Mouse (Mus musculus) small intestine, adult 2 months (tissue): ENCODE measurements around the gene Zcchc3. TPM values are rescaled to one million over a fixed set of nuclear protein-coding genes. Genes with fewer than 3 reads are reported as not detected.

Experiments used
- H3K27ac ChIP-seq: fragments of 200-500 bp; 2 replicates; pipeline ENCODE4 v1.5.1; 2012; ENCODE audit warnings: low read depth, low read length, control low read depth, inconsistent platforms; ENCODE audit not compliant: insufficient read depth
- H3K27me3 ChIP-seq: fragments of 200-500 bp; 2 replicates; pipeline ENCODE4 v1.6.1; 2012; ENCODE audit warnings: mild to moderate bottlenecking, moderate library complexity, low read length, inconsistent platforms; ENCODE audit not compliant: control insufficient read depth, insufficient read depth
- H3K36me3 ChIP-seq: fragments of 200-500 bp; 2 replicates; pipeline ENCODE4 v1.6.1; 2012; ENCODE audit warnings: mild to moderate bottlenecking, low read length, control low read depth, inconsistent platforms; ENCODE audit not compliant: control insufficient read depth, insufficient read depth
- H3K4me1 ChIP-seq: fragments of 200-500 bp; 2 replicates; pipeline ENCODE4 v1.6.1; 2012; ENCODE audit warnings: low read length, inconsistent platforms, mixed read lengths; ENCODE audit not compliant: control insufficient read depth, insufficient read depth, insufficient read length
- H3K4me3 ChIP-seq: fragments of 200-500 bp; 2 replicates; pipeline ENCODE4 v1.5.1; 2012; ENCODE audit warnings: low read depth, mild to moderate bottlenecking, control low read depth, inconsistent platforms, low read length, moderate library complexity
- CTCF ChIP-seq: fragments of 200-500 bp; IDR thresholded peaks from 2 replicates; pipeline ENCODE4 v1.5.1; 2012; ENCODE audit warnings: low read depth, mild to moderate bottlenecking, control low read depth, inconsistent platforms, low read length, moderate library complexity, mixed read lengths; ENCODE audit not compliant: insufficient replicate concordance, insufficient read length; ENCODE audit errors: extremely low read depth
- POLR2A ChIP-seq: fragments of 200-500 bp; IDR thresholded peaks from 2 replicates; pipeline ENCODE4 v1.6.1; 2012; ENCODE audit warnings: low read depth, mild to moderate bottlenecking, control low read depth, inconsistent platforms, low read length, moderate library complexity
- WGBS: fragments of 180-500 bp; shearing (Covaris S2); methylation state at CpG from one replicate; pipeline ENCODE4 v1.1.7; 2018; 5-methylcytosine and 5-hydroxymethylcytosine counted together
- polyA plus RNA-seq: library from polyadenylated mRNA; depleted of rRNA; stranded (reverse); fragments of >200 nt; gene quantifications from 2 replicates; pipeline ENCODE4 v1.2.3, GENCODE M21; 2012

Zcchc3 gene
- polyA plus RNA-seq, 1 experiment: 1.9 TPM

GRCm38 (mm10) chr2:152409781-152410180, 5.0 kb downstream of the Zcchc3 start:
- no peak for TF ChIP-seq CTCF
- no peak for TF ChIP-seq POLR2A
- WGBS: 90% methylated on average over 6 of the region's 6 CpGs
- Histone ChIP-seq H3K27ac (no peak overlapping the region), H3K27me3 (peaks cover 18% of the 10 kb centered on the region), H3K4me3 (no peak overlapping the region), H3K4me1 (peaks cover 3% of the 10 kb centered on the region; the same call in 1 of the 2 replicates), H3K36me3 (no peaks in the 10 kb centered on the region)

- Histone ChIP-seq H3K4me3 (peak overlapping the region; percentile 34; the same call in 1 of the 2 replicates), H3K27ac (no peak overlapping the region), H3K27me3 (0 out of 2 replicates have a peak, but pooled peaks cover 4% of the 10 kb centered on the region), H3K36me3 (no peaks in the 10 kb centered on the region), H3K4me1 (peaks cover 3% of the 10 kb centered on the region; the same call in 1 of the 2 replicates)
- 2% methylated on average over 19 of the region's 19 CpGs for WGBS
- TF ChIP-seq CTCF (no peak), POLR2A (no peak)
Observed at GRCm38 (mm10) chr2:152406126-152406525, 8.7 kb downstream of the Zcchc3 start.

- Histone ChIP-seq H3K4me1 (peaks cover 12% of the 10 kb centered on the region), H3K36me3 (no peaks in the 10 kb centered on the region), H3K27me3 (peaks cover 14% of the 10 kb centered on the region), H3K4me3 (peak overlapping the region; percentile 52), H3K27ac (no peak overlapping the region)
- 7% methylated on average over 13 of the region's 13 CpGs for WGBS
- TF ChIP-seq POLR2A (no peak), CTCF (no peak)
Observed at GRCm38 (mm10) chr2:152399122-152399542, 15.7 kb downstream of the Zcchc3 start.

GRCm38 (mm10) chr2:152398691-152399090, 16.1 kb downstream of the Zcchc3 start:
- Histone ChIP-seq H3K27ac (peak overlapping the region; percentile 48), H3K4me3 (peak overlapping the region; percentile 89)
- TF ChIP-seq POLR2A (no peak; the same call in 1 of the 2 replicates), CTCF (no peak)

GRCm38 (mm10) chr2:152397680-152398435, 17.0 kb downstream of the Zcchc3 start, which contains the start of gene Sox12:
TSS of gene Sox12 (minus strand) at chr2:152398063.
- Histone ChIP-seq H3K4me3 (peak within 1 kb of the TSS; percentile 89), H3K27ac (peak within 1 kb of the TSS; percentile 63), H3K4me1 (peaks cover 12% of the 10 kb centered on the region), H3K36me3 (no peaks in the 10 kb centered on the region), H3K27me3 (peaks cover 14% of the 10 kb centered on the region)
- TF ChIP-seq POLR2A (no peak), CTCF (no peak)
- WGBS: under 1% methylated on average over 101 of the region's 104 CpGs

More at GRCm38 (mm10) chr2:152398691-152399090, 16.1 kb downstream of the Zcchc3 start:
- WGBS: under 1% methylated on average over 38 of the region's 38 CpGs
- Histone ChIP-seq H3K27me3 (peaks cover 14% of the 10 kb centered on the region), H3K4me1 (peaks cover 12% of the 10 kb centered on the region), H3K36me3 (no peaks in the 10 kb centered on the region)

- H3K36me3 ChIP-seq: no peaks in the 10 kb centered on the region
- under 1% methylated on average over 73 of the region's 77 CpGs for WGBS
- TF ChIP-seq CTCF (no peak), POLR2A (no peak)
Observed at GRCm38 (mm10) chr2:152397004-152397589, 17.7 kb downstream of the Zcchc3 start.

GRCm38 (mm10) chr2:152396110-152397003, 18.5 kb downstream of the Zcchc3 start:
- Histone ChIP-seq H3K27ac (peak overlapping the region; percentile 40; the same call in 1 of the 2 replicates), H3K4me3 (peak overlapping the region; percentile 89), H3K27me3 (peaks cover 14% of the 10 kb centered on the region), H3K36me3 (no peaks in the 10 kb centered on the region), H3K4me1 (peaks cover 12% of the 10 kb centered on the region)
- TF ChIP-seq CTCF (peak; percentile 32; the same call in 1 of the 2 replicates), POLR2A (no peak)
- WGBS: 2% methylated on average over 45 of the region's 46 CpGs

More at GRCm38 (mm10) chr2:152397004-152397589, 17.7 kb downstream of the Zcchc3 start:
- peak overlapping the region; percentile 89 for H3K4me3 ChIP-seq
- H3K27ac ChIP-seq: peak overlapping the region; percentile 63
- H3K4me1 ChIP-seq: peaks cover 12% of the 10 kb centered on the region
- H3K27me3 ChIP-seq: peaks cover 14% of the 10 kb centered on the region
